Mouse (Mus musculus) retina, postnatal 1 day (tissue): Measurements from ENCODE around the gene Nfix.

Experiments
- DNase-seq: peaks from one replicate; pipeline ENCODE4 v3.0.0-alpha.2; 2012

Gene Nfix

DNA sequence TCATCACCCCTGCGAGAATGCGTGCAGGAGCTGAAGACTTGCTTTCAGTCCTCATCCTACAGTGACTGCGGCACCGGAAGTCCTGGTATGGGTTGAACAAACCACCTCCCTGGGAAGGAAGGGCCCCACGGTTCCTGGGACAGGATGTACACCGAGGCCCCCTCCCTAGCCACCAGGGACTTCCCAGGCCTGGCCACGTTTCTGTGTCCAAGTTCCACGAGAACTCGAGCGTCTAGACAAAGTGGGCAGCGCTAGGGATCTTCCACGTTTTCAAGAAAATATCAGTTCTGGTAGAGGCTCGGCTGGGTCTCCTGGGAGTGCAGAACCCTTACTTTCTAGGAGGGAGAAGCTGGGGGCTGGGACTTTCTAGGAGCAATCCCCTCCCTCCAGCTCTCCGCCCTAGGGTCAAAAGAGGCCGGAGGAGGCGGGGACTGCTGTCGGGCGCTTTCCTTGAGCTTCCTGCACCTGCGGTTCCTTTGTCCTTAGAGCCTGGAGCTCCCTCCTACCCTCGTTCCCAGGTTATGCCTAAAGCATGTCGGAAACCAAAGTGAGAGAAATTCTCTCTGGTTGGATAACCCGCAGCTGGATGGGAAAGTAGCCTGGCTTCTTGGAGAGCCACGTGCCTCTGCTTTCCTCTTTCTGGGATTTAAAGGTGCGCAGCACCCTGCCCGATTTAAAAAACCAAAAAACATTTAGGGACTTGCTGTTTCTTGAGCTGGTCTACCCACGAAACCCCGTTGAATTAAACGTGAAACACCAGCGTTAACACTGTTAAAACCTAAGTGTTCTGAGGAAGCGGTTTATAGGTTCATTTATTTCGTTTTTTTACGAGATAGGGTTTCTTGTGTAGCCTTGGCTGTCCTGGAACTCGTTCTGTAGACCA is 140.0 kb downstream of the Nfix start:
- DNase-seq = peak; percentile 64

DNA sequence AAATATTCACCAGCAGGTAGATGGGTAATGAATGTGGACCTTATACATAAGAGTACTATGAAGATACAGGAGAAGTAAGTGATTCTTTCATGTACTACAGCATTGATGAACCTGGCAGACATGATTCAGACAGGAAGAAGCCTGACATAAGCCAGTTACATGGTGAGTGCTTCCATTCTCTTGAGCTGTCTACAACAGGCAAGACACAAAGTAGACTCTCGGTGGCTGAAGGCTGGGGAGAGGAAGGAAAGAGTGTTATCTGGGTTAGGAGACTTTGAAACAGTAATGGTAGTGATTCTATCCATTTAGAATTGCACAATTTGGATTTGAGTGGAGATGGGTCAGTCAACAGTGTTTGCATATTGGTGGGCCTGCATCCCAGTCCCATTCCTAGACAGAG is 141.2 kb downstream of the Nfix start:
- no peak for DNase-seq

DNA sequence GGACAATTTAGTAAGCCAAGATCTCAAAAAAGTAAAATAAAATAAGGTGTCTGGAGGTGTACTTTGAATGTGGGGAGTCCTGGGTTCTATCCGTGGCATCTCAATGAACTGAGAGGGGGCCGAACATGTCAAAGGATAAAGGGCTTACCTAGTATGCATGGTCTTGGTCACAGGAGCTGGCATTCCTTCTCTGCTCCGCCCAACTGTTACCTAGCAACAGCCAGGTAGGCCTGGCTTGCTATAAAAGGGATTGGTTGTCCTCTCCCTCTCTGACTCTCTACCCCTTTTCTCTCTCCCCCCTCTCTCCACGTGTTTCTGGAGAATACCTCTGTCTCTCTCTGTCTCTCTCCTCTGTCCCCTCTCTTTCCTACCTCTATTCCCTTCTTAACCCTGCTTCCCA is 142.5 kb downstream of the Nfix start:
- no peak for DNase-seq

DNA sequence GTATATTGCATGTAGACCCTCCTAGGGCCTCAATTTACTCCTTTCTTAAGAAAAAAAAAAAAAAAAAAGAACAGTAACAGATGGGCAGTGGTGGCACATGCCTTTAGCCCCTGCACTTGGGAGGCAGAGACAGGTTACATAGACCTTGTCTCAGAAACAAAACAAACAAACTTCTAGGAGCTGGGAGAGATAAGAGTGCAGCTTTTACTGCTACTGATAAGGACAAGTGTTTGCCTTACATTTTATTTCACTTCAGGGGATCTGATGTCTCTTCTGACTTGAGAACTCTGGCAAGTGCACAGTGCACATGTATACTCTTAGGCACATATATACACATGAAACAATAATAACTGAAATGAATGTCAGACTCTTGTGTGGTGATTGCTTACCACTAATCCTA is 142.9 kb downstream of the Nfix start:
- DNase-seq = no peak

DNA sequence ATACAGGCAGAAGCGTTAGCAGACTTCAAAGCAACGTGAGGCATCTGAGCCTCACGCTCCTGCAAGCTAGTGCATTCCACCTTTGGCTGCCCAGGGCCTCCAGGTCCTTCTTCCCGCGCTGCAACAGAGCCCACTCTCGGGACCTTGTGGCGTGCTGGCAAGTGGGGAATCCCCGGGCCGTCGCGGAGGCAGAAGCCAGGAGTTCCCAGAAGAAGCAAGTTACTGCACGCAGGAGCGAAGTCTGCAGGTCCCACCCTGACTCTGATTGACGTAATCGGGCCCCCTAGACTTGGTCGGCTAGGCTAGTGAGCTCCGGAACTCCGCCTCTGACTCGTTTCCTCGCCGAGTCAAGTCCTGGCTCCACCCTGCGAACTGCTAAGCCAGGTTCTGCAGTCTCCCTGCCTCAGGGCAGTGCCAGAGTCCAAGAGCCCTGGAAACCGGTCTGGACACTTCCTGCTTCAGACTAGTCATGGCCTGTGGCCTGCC is 143.5 kb downstream of the Nfix start:
- DNase-seq = peak; percentile 60

DNA sequence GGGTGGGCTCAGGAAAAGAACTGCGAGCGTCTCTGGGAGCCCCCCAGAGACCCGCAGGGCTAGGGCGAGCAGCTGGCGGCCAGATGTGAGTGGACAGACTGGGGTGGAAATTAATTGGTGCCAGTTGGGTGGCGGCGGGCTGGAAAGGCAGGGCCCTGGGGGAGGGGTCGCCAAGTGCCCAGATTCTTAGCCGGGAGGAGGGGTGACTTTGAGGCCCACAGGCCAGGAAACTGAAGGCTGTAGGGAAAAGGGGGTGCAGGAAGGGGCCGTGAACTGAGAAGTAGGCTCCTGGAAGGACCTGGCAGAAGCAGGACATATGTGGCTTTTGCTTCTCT is 144.0 kb downstream of the Nfix start:
- peak; percentile 83 for DNase-seq

DNA sequence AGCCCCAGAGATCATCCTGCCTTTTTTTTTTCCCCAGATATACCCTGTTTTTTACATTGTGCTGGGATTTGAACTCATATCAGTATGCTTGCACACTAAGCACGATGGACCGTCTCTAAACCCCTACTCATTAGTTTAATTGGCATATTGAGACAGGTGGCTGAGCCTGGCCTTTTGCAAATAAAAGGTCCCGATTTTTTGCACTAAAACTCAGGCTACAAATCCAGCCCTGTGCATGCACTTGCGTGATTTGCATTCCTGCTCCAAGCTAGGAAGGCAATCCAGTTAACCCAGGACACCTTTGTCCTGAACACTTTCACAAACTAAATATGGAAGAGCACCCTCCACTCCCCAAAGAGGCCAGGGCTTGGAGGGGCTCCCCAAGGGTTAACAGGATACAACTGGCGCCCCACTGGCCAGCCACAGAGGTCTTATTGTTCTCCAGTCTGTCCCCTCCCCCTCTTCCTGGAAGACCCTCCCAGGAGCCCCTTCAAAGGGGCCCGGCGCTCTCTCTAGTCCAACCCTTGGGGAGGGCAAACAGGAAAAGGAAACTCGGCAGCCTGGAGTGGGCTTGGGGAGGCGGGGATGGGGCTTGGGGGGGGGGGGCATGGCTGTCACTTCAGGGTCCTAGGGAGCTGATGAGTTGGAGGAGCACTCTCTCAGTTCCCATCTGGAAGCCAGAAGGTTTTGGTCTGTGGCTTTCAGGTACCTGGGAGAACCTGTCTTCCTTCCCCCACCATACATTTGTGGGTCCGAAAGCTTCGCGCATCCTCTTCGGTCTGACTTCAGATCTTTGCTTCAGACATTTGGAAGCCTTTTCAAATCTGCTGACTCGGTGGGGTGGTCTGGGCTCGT is 144.6 kb downstream of the Nfix start:
- DNase-seq = peak; percentile 95

DNA sequence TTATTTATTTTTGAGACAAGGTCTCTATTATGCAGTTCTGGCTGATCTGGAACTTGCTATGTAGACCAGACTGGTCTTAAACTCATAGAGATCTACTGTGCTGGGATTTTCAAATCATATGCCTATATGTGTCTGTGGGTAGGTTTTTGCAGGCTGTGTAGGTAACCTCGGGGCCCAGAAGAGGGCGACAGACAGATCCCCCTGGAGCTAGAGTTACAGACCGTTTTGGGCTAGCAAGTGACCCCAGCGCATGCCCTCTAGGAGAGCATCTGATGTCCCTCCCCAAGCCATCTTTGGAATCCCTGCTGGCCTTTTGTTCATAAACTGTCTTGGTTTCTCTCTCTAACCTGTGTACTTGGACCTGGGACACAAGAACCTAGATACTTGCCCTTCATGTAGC is 145.5 kb downstream of the Nfix start:
- peak; percentile 56 for DNase-seq

DNA sequence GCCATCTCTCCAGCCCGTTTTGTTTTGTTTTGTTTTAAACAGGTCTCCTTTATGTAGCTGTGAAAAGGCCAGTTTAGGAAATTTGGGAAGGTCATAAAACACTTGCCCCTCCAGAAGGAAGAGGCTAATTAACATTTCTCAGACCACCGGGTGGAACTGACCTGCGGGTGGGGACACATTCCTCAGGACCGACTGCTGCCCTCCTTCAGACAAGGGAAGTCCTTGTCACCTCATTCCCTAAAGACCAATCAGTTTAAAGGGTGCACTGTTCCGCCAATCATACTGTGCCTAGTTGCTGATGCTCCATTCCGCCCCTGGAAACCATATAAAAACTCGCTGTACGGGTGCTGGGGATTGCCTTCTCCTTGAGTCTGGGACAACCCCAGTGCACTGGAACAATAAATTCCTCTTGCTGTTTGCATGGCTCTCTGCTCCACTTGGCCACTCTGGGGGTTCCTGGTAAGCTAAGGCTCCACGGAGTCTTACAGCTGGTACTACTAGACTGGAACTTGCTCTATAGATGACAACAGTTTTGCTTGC is 147.0 kb downstream of the Nfix start:
- no peak for DNase-seq

DNA sequence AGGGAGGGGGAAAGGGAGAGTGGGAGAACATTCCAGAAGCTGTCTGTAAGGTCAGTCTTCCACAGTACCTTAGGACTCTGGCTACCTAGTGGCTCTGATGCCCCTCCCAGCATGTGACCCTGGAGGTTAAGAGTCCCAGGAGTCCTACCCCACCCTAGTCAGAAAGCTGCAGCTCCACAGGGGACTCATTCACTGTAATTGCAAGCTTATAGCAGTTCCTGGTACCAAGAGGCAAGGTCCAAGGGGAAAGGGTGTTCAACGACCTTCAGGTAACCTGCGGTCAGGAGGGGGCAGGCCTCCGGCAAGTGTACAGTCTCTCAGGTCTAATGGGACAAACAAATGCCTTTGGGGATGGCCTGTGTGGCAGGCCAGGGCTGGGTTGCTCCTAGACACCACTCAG is 149.9 kb downstream of the Nfix start:
- no peak for DNase-seq
